ENCODE assay signal across 17 mouse cellular contexts in genomic region chr1:70284140-70284539, GRCm38 (mm10).
"Had no signal": no experiment of that assay in that cellular context is flagged by ENCODE, and none has a peak within 500 bp of the region (broad histone marks: within the 10 kb centered on the region; RNA-seq: fewer than 3 reads in every experiment).

No protein-coding gene starts in this region.

- H3K4me3 ChIP-seq: neural tube, embryonic 12.5 days; neural tube, embryonic 13.5 days; neural tube, embryonic 15.5 days; stomach, embryonic 15.5 days had no signal

- H3K4me1 ChIP-seq: neural tube, embryonic 12.5 days; neural tube, embryonic 13.5 days; neural tube, embryonic 15.5 days; stomach, embryonic 15.5 days had no signal

- H3K4me2 ChIP-seq: neural tube, embryonic 12.5 days; neural tube, embryonic 13.5 days; neural tube, embryonic 15.5 days; stomach, embryonic 15.5 days had no signal

- H3K9ac ChIP-seq: neural tube, embryonic 12.5 days; neural tube, embryonic 13.5 days; neural tube, embryonic 15.5 days; stomach, embryonic 15.5 days had no signal

- H3K27me3 ChIP-seq: neural tube, embryonic 12.5 days; neural tube, embryonic 13.5 days; neural tube, embryonic 15.5 days; stomach, embryonic 15.5 days had no signal

- H3K9me3 ChIP-seq: neural tube, embryonic 12.5 days; neural tube, embryonic 13.5 days; neural tube, embryonic 15.5 days; stomach, embryonic 15.5 days had no signal

- DNase-seq: retina, postnatal 1 day; right cerebral cortex, adult 18-20 months; right cerebral cortex, postnatal 14 days; right cerebral cortex, postnatal 25 days; right cerebral cortex, postnatal 4 days; spleen, adult 18-20 months; thymus, adult 18-20 months; thymus, adult 2 months; thymus, postnatal 14 days; thymus, postnatal 25 days; thymus, postnatal 36 days; thymus, postnatal 4 days had no signal

- H3K36me3 ChIP-seq: neural tube, embryonic 12.5 days; neural tube, embryonic 13.5 days; neural tube, embryonic 15.5 days; stomach, embryonic 15.5 days had no signal

- H3K27ac ChIP-seq: neural tube, embryonic 12.5 days; neural tube, embryonic 13.5 days; neural tube, embryonic 15.5 days; stomach, embryonic 15.5 days; stomach, postnatal 0 days had no signal
